Mouse (Mus musculus) lung, adult 2 months (tissue): ENCODE results near the gene Gcnt3.

ENCODE experiments used
- CTCF ChIP-seq: fragments of 200-500 bp; IDR thresholded peaks from 2 replicates; pipeline ENCODE4 v1.5.1; 2011; ENCODE audit warnings: mild to moderate bottlenecking, low read length, control low read depth; ENCODE audit not compliant: insufficient read depth
- POLR2A ChIP-seq: fragments of 200-500 bp; IDR thresholded peaks from 2 replicates; pipeline ENCODE4 v1.6.1; 2011; ENCODE audit warnings: low read depth, mild to moderate bottlenecking, control low read depth, low read length, borderline replicate concordance; ENCODE audit errors: extremely low read depth

DNA sequence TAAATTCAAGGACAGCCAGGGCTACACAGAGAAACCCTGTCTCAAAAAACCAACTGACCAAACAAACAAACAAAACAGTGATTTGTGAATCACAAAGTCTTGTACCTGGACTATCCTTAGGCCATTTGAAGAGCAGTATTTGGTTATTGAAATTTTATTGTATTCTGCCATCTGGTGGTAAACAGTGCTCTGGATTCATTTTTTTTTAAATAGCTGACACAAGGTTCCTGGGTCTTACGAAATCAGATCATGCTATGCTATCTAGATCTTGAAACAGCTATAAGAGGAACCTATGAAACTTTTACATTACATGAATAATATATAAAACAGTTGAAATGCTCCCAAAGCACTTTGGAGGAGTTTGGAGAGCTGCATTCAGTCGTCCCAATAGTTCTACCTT is 43.1 kb upstream of the Gcnt3 start:
- TF ChIP-seq CTCF (peak; percentile 27; the same call in 1 of the 2 replicates), POLR2A (no peak)
